ENCODE assay signal across 11 mouse cellular contexts in genomic region chr2:25363478-25364178, GRCm38 (mm10). TPM values are rescaled to one million over a fixed set of nuclear protein-coding genes. Genes with fewer than 3 reads are reported as not detected.
A peak's percentile ranks its signal among the peaks of the same experiment; 100 is the strongest.
DNase-seq lines count a peak whose midpoint lies in the region; ATAC-seq lines count a peak whose summit lies in the region.
"Had no signal": no experiment of that assay in that cellular context is flagged by ENCODE, and none has a peak within 500 bp of the region (broad histone marks: within the 10 kb centered on the region; RNA-seq: fewer than 3 reads in every experiment).

No protein-coding gene starts in this region.

- H3K36me3 ChIP-seq in neural tube, embryonic 15.5 days, result no peaks in the 10 kb centered on the region
- H3K36me3 ChIP-seq: embryonic facial prominence, embryonic 13.5 days had no signal

- H3K9me3 ChIP-seq in neural tube, embryonic 15.5 days (replicated peaks), result no peaks in the 10 kb centered on the region
- H3K9me3 ChIP-seq: embryonic facial prominence, embryonic 13.5 days had no signal

- no peak overlapping the region for H3K9ac ChIP-seq in neural tube, embryonic 15.5 days (replicated peaks)
- H3K9ac ChIP-seq: embryonic facial prominence, embryonic 13.5 days had no signal

- H3K4me1 ChIP-seq in neural tube, embryonic 15.5 days, result peaks cover 14% of the 10 kb centered on the region
- H3K4me1 ChIP-seq: embryonic facial prominence, embryonic 13.5 days had no signal

- no peak overlapping the region for H3K4me3 ChIP-seq in neural tube, embryonic 15.5 days (replicated peaks)

- peak; percentile 33 for DNase-seq in adrenal gland, postnatal 36 days
- no peak for DNase-seq in adrenal gland, adult 18-20 months (ENCODE audit: low spot score in 2 of 2)
- peak; percentile 78 for DNase-seq in 3T3-L1 (ENCODE audit: low read depth, low spot score)
- peak; percentile 43 for DNase-seq in fibroblast of lung, adult 2 months (ENCODE audit: low read depth)
- peak; percentile 43 for DNase-seq in lung, postnatal 10 days
- DNase-seq in thymus, postnatal 14 days, result no peak
- no peak for DNase-seq in cerebellum, postnatal 14 days
- DNase-seq: cerebellum, adult 18-20 months had no signal

- ATAC-seq in neural tube, embryonic 15.5 days (ENCODE audit: low FRiP score), result no peak
- ATAC-seq: midbrain, embryonic 16.5 days had no signal

- peaks cover 35% of the 10 kb centered on the region for H3K27me3 ChIP-seq in neural tube, embryonic 15.5 days (replicated peaks)

- H3K4me2 ChIP-seq in neural tube, embryonic 15.5 days, result no peak overlapping the region

- 56% methylated on average over 13 of the region's 13 CpGs for WGBS in neural tube, embryonic 15.5 days

- H3K27ac ChIP-seq in neural tube, embryonic 15.5 days (replicated peaks), result no peak overlapping the region
- H3K27ac ChIP-seq: embryonic facial prominence, embryonic 13.5 days had no signal

RNA-seq across cellular contexts. Expression of gene Uap1l1, which starts 1.9 kb away (rescaled TPM):
- total RNA-seq in adrenal gland, postnatal 36 days (2021), result 10 to 100 TPM; 20.0 to 23.1 TPM
- 10 to 100 TPM; 18.8 to 20.9 TPM for total RNA-seq in adrenal gland, adult 18-20 months (2021)
- polyA plus RNA-seq in neural tube, embryonic 15.5 days (2015; fragmentation: Nextera tagmentation; extraction: Ambion mirVana), result 8.5 and 14.0 TPM in 2 replicates

RNA-seq across cellular contexts. Expression of gene Dpp7, which starts 7.5 kb away (rescaled TPM):
- total RNA-seq in adrenal gland, postnatal 36 days (2021), result 10 to 100 TPM; 29.9 to 31.8 TPM
- 10 to 100 TPM; 32.3 to 42.0 TPM for total RNA-seq in adrenal gland, adult 18-20 months (2021)
- 24.2 and 27.3 TPM in 2 replicates for polyA plus RNA-seq in neural tube, embryonic 15.5 days (2015; fragmentation: Nextera tagmentation; extraction: Ambion mirVana)

RNA-seq across cellular contexts. Expression of gene Sapcd2, which starts 8.5 kb away (rescaled TPM):
- total RNA-seq in adrenal gland, postnatal 36 days (2021), result under 1 TPM; 0.43 to 0.95 TPM
- not detected for total RNA-seq in adrenal gland, adult 18-20 months (2021)
- polyA plus RNA-seq in neural tube, embryonic 15.5 days (2015; fragmentation: Nextera tagmentation; extraction: Ambion mirVana), result 10.6 and 16.3 TPM in 2 replicates

RNA-seq across cellular contexts. Expression of gene Man1b1, which starts 31.5 kb away (rescaled TPM):
- total RNA-seq in adrenal gland, postnatal 36 days (2021), result 10 to 100 TPM; 53.1 to 59.2 TPM
- total RNA-seq in adrenal gland, adult 18-20 months (2021), result 10 to 100 TPM; 59.0 to 63.2 TPM
- 43.5 and 46.6 TPM in 2 replicates for polyA plus RNA-seq in neural tube, embryonic 15.5 days (2015; fragmentation: Nextera tagmentation; extraction: Ambion mirVana)

RNA-seq across cellular contexts. Expression of gene Entpd2, which starts 32.0 kb away (rescaled TPM):
- 1 to 10 TPM; 5.0 to 7.8 TPM for total RNA-seq in adrenal gland, postnatal 36 days (2021)
- 1 to 10 TPM; 3.2 to 8.3 TPM for total RNA-seq in adrenal gland, adult 18-20 months (2021)
- 9.6 TPM in 2 replicates for polyA plus RNA-seq in neural tube, embryonic 15.5 days (2015; fragmentation: Nextera tagmentation; extraction: Ambion mirVana)

Comparison
In these comparisons a context has a peak if more than half of its experiments do, and no peak if none do; other contexts are left out.
1. DNase-seq: peak in adrenal gland, postnatal 36 days (2 of 2), 3T3-L1 (single experiment), fibroblast of lung, adult 2 months (single experiment) and lung, postnatal 10 days (single experiment); none in adrenal gland, adult 18-20 months (0 of 2), thymus, postnatal 14 days (single experiment) and cerebellum, postnatal 14 days (0 of 2).